Mouse (Mus musculus) heart, adult 2 months (tissue): ENCODE measurements at regions not wholly inside any gene's neighbourhood (a gene's known extent, or its start where the extent isn't known, plus 50 kb on each side); places are given as distances from the start of the nearest gene placed in this dataset.

ENCODE experiments used
- CTCF ChIP-seq: fragments of 200-600 bp; IDR thresholded peaks from 2 replicates; pipeline ENCODE4 v1.8.1; 2022; ENCODE audit warnings: antibody characterized with exemption, mild to moderate bottlenecking, moderate library complexity
- POLR2A ChIP-seq: fragments of 200-500 bp; IDR thresholded peaks from 2 replicates; pipeline ENCODE4 v1.6.1; 2011; ENCODE audit warnings: mild to moderate bottlenecking, low read depth, low read length, control low read depth; ENCODE audit not compliant: insufficient read depth

- TF ChIP-seq CTCF (no peak), POLR2A (no peak)
Observed at GRCm38 (mm10) chr4:23982790-23983451, 513.3 kb upstream of the Mms22l start.
